Mouse (Mus musculus) embryonic facial prominence, embryonic 13.5 days (tissue): Measurements from ENCODE around the gene Ttc8. TPM values are rescaled to one million over a fixed set of nuclear protein-coding genes. Genes with fewer than 3 reads are reported as not detected.
"Not testable (repeated sequence)": the region's sequence is repeated elsewhere in the genome, so short reads cannot be mapped to it uniquely, and the experiment has no call there.

Experiments used
- ATAC-seq: fragments of 200-750 bp; cut with Nextera tagmentation; 2 replicates; pipeline ENCODE4 v1.8.0; 2017; ENCODE audit warnings: low read depth; ENCODE audit not compliant: insufficient number of reproducible peaks, insufficient read depth, low FRiP score, low TSS enrichment
- H3K27ac ChIP-seq: fragments of 300-500 bp; sonication (generic); 2 replicates; pipeline ENCODE4 v1.5.1; 2015; ENCODE audit warnings: moderate library complexity, mild to moderate bottlenecking, inconsistent platforms
- H3K27me3 ChIP-seq: fragments of 300-500 bp; sonication (generic); 2 replicates; pipeline ENCODE4 v1.6.1; 2015; ENCODE audit warnings: mild to moderate bottlenecking, inconsistent platforms
- H3K36me3 ChIP-seq: fragments of 300-500 bp; sonication (generic); 2 replicates; pipeline ENCODE4 v1.6.1; 2015; ENCODE audit warnings: mild to moderate bottlenecking, inconsistent platforms
- H3K4me1 ChIP-seq: fragments of 300-500 bp; sonication (generic); 2 replicates; pipeline ENCODE4 v1.6.1; 2015; ENCODE audit warnings: inconsistent platforms
- H3K4me2 ChIP-seq: fragments of 300-500 bp; sonication (generic); 2 replicates; pipeline ENCODE4 v1.6.1; 2015; ENCODE audit warnings: moderate library complexity, mild to moderate bottlenecking, inconsistent platforms
- H3K4me3 ChIP-seq: fragments of 300-500 bp; sonication (generic); 2 replicates; pipeline ENCODE4 v1.5.1; 2015; ENCODE audit warnings: mild to moderate bottlenecking, inconsistent platforms
- H3K9ac ChIP-seq: fragments of 300-500 bp; sonication (generic); 2 replicates; pipeline ENCODE4 v1.6.1; 2015; ENCODE audit warnings: mild to moderate bottlenecking, inconsistent platforms
- H3K9me3 ChIP-seq: fragments of 300-500 bp; sonication (generic); 2 replicates; pipeline ENCODE4 v1.6.1; 2016; ENCODE audit warnings: inconsistent platforms
- WGBS: fragments of 180-500 bp; shearing (Covaris S2); methylation state at CpG from one replicate; pipeline ENCODE4 v1.1.7; 2015; ENCODE audit warnings: mixed read lengths; 5-methylcytosine and 5-hydroxymethylcytosine counted together
- polyA plus RNA-seq: library from polyadenylated mRNA; unstranded; fragments of >200 nt; fragmentation: Nextera tagmentation; extraction: Ambion mirVana; gene quantifications from 2 replicates; pipeline ENCODE4 v1.2.1, GENCODE M21; 2015

The Ttc8 gene
- polyA plus RNA-seq, 1 experiment from 2014 or later, result 37.6 TPM

DNA sequence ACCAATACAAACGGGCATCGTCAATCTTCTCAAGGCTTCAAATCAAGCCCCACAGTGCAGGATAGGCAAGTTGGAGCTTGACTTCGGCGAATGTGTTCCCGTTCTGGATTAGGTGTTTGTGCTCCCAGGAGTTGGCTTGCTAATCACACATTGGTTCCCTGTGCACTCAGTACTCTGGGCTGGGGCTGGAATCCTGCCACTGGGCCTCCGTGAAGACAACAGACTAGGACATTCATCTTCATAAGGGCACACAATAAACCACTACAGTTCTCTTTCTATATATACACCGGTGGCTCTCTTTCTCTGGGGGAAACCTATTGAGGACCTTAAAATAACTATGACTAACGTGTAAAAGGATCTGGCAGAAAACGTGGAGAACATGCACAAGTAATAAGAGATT lies 10.3 kb upstream of the Ttc8 start:
- Histone ChIP-seq H3K4me3 (no peak overlapping the region), H3K4me2 (no peak overlapping the region), H3K27ac (no peak overlapping the region), H3K9me3 (no peaks in the 10 kb centered on the region), H3K9ac (no peak overlapping the region), H3K36me3 (no peaks in the 10 kb centered on the region), H3K4me1 (no peaks in the 10 kb centered on the region), H3K27me3 (no peaks in the 10 kb centered on the region)
- ATAC-seq, result no peak
- 70% methylated on average over 9 of the region's 9 CpGs for WGBS

DNA sequence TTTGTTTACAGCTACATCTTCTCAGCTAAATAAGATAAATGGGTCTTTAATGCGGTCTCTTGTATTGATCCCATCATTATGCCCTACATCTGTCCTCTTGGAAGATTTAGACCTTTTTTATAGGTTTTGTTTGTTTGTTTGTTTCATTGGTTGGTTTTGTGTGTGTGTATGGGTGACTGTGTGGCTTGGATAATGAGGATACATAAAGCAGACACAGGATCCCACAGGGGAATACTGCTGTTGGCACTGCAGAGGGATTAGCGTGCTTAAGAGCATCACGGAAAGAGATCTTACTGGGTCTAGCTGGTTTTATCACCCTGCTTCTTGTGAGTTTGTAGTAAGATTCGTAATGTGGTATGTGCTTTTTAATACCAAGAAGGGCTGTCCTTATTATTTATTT lies 10.8 kb downstream of the Ttc8 start:
- 86% methylated on average over 4 of the region's 4 CpGs for WGBS
- Histone ChIP-seq H3K4me3 (no peak overlapping the region), H3K4me2 (no peak overlapping the region), H3K4me1 (no peaks in the 10 kb centered on the region), H3K36me3 (no peaks in the 10 kb centered on the region), H3K9me3 (no peaks in the 10 kb centered on the region), H3K27me3 (no peaks in the 10 kb centered on the region), H3K27ac (no peak overlapping the region), H3K9ac (no peak overlapping the region)
- ATAC-seq, result no peak

- WGBS, result 75% methylated on average over 4 of the region's 4 CpGs
- no peaks in the 10 kb centered on the region for H3K27me3 ChIP-seq
- no peaks in the 10 kb centered on the region for H3K36me3 ChIP-seq
- no peak overlapping the region for H3K4me2 ChIP-seq
- no peak overlapping the region for H3K9ac ChIP-seq
- no peak overlapping the region for H3K27ac ChIP-seq
- ATAC-seq, result no peak
- H3K9me3 ChIP-seq, result no peaks in the 10 kb centered on the region
- H3K4me3 ChIP-seq, result no peak overlapping the region
- no peaks in the 10 kb centered on the region for H3K4me1 ChIP-seq
These were observed 12.1 kb downstream of the Ttc8 start for GRCm38 (mm10) chr12:98932441-98932840.

GRCm38 (mm10) chr12:98932856-98933255 lies 12.5 kb downstream of the Ttc8 start:
- Histone ChIP-seq H3K27me3 (no peaks in the 10 kb centered on the region), H3K4me3 (no peak overlapping the region), H3K36me3 (no peaks in the 10 kb centered on the region), H3K4me2 (no peak overlapping the region), H3K4me1 (no peaks in the 10 kb centered on the region), H3K9ac (no peak overlapping the region), H3K9me3 (no peaks in the 10 kb centered on the region), H3K27ac (no peak overlapping the region)
- ATAC-seq, result no peak
- 95% methylated on average over 1 of the region's 1 CpGs for WGBS

DNA sequence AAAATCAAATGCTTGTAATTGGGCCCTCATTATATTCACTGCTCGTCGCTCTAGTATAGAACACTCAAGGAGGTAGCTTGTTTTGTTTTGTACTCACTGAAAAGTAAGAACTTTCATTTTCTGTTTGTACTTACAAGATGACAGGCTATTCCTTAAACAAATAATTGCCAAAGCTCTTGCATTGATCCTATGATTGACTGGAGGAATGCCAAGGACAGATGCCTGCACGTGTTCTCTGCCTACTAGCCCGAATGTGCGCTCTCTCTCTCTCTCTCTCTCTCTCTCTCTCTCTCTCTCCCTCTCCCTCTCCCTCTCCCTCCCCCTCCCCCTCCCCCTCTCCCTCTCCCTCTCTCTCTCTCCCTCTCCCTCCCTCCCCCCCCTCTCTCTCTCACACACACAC lies 30.9 kb downstream of the Ttc8 start:
- not testable (repeated sequence) for H3K36me3 ChIP-seq

GRCm38 (mm10) chr12:98956951-98957350 lies 36.6 kb downstream of the Ttc8 start:
- Histone ChIP-seq H3K27me3 (no peaks in the 10 kb centered on the region), H3K4me2 (no peak overlapping the region), H3K27ac (no peak overlapping the region), H3K9me3 (no peaks in the 10 kb centered on the region), H3K4me1 (no peaks in the 10 kb centered on the region), H3K4me3 (no peak overlapping the region), H3K9ac (no peak overlapping the region), H3K36me3 (0 out of 2 replicates have a peak, but pooled peaks cover under 1% of the 10 kb centered on the region)
- ATAC-seq, result no peak
- WGBS, result 70% methylated on average over 2 of the region's 2 CpGs

More for the DNA sequence above, 30.9 kb downstream of the Ttc8 start:
- not testable (repeated sequence) for H3K27ac ChIP-seq, ATAC-seq, H3K4me2 ChIP-seq, H3K4me3 ChIP-seq, H3K9ac ChIP-seq, H3K9me3 ChIP-seq, H3K4me1 ChIP-seq, H3K27me3 ChIP-seq
- 66% methylated on average over 5 of the region's 5 CpGs for WGBS

DNA sequence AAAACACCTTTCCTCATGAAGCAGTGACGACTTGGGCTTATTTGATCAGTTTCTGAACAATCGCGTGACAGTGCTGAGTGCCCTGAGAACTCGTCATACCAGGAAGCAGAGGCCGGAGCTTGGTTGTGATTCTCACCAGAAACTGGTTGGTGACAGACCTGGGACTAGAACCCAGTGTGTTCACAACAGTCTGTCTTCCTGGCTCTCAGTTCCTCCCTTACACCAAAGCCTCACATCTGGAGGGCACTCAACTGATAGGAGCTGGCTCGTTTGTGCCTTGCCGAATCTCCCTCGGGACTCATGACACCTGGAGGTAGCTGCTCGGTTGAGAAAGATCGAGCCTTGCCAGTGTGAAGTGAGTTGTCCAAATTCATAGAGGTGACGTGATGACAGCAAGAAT lies 37.1 kb downstream of the Ttc8 start:
- Histone ChIP-seq H3K27ac (no peak overlapping the region), H3K4me2 (no peak overlapping the region), H3K4me3 (no peak overlapping the region), H3K27me3 (no peaks in the 10 kb centered on the region), H3K9me3 (no peaks in the 10 kb centered on the region), H3K4me1 (no peaks in the 10 kb centered on the region), H3K9ac (no peak overlapping the region), H3K36me3 (0 out of 2 replicates have a peak, but pooled peaks cover 6% of the 10 kb centered on the region)
- no peak for ATAC-seq
- 81% methylated on average over 11 of the region's 11 CpGs for WGBS

GRCm38 (mm10) chr12:98961008-98961407 lies 40.6 kb downstream of the Ttc8 start:
- H3K4me3 ChIP-seq, result no peak overlapping the region
- H3K36me3 ChIP-seq, result 0 out of 2 replicates have a peak, but pooled peaks cover 10% of the 10 kb centered on the region
- H3K4me1 ChIP-seq, result no peaks in the 10 kb centered on the region
- WGBS, result 68% methylated on average over 7 of the region's 7 CpGs
- no peak overlapping the region for H3K4me2 ChIP-seq
- no peaks in the 10 kb centered on the region for H3K27me3 ChIP-seq
- H3K9ac ChIP-seq, result no peak overlapping the region
- no peak for ATAC-seq
- no peaks in the 10 kb centered on the region for H3K9me3 ChIP-seq
- H3K27ac ChIP-seq, result no peak overlapping the region

DNA sequence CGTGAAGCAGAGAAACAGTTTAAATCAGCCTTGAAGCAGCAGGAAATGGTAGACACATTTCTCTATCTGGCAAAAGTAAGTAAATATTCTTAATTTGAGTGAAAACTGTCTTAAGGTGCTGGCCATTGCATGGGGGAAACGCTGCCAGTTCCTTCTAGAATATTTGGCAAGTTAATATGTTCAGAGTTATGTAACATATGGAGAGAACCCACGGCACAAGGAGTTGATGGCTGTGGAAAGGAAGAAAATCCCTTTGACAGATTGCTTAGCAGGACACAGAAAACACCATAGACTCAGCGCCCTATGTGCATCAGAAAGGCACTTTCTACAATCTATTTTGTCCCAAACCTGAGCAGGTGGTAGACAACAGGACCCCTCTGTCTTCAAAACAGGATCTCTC lies 41.0 kb downstream of the Ttc8 start:
- no peaks in the 10 kb centered on the region for H3K27me3 ChIP-seq
- H3K36me3 ChIP-seq, result 0 out of 2 replicates have a peak, but pooled peaks cover 12% of the 10 kb centered on the region
- no peak overlapping the region for H3K4me3 ChIP-seq
- no peak for ATAC-seq
- 81% methylated on average over 4 of the region's 4 CpGs for WGBS
- no peaks in the 10 kb centered on the region for H3K4me1 ChIP-seq
- no peak overlapping the region for H3K9ac ChIP-seq
- H3K27ac ChIP-seq, result no peak overlapping the region
- H3K4me2 ChIP-seq, result no peak overlapping the region
- no peaks in the 10 kb centered on the region for H3K9me3 ChIP-seq

- WGBS, result 85% methylated on average over 4 of the region's 4 CpGs
- no peak for ATAC-seq
- Histone ChIP-seq H3K27ac (no peak overlapping the region), H3K9me3 (no peaks in the 10 kb centered on the region), H3K36me3 (0 out of 2 replicates have a peak, but pooled peaks cover 12% of the 10 kb centered on the region), H3K27me3 (no peaks in the 10 kb centered on the region), H3K4me2 (no peak overlapping the region), H3K4me3 (no peak overlapping the region), H3K9ac (no peak overlapping the region), H3K4me1 (no peaks in the 10 kb centered on the region)
These were observed 45.2 kb downstream of the Ttc8 start for GRCm38 (mm10) chr12:98965441-98966135.

DNA sequence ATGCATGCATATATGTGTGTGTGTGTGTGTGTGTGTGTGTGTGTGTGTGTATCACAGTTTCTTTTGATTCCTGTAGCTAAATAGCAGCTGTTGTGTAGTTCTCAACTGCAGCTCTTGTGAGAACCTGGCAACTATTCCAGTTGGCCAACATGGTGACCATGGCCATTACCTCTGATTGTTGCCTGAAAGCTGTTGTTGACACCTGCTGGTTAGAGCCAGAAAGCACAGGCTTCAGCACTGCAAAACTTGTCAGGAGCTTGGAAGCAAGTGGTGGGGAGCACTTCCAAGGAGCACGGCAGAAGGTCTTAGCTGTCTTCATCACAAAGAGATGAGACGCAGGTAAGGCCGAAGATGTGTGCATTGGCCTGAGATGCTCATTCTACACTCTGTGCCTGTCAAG lies 51.9 kb downstream of the Ttc8 start:
- Histone ChIP-seq H3K36me3 (peaks cover 12% of the 10 kb centered on the region), H3K4me1 (no peaks in the 10 kb centered on the region), H3K4me2 (no peak overlapping the region), H3K9me3 (no peaks in the 10 kb centered on the region), H3K4me3 (no peak overlapping the region), H3K27me3 (no peaks in the 10 kb centered on the region), H3K9ac (no peak overlapping the region), H3K27ac (no peak overlapping the region)
- ATAC-seq, result no peak
- 97% methylated on average over 3 of the region's 3 CpGs for WGBS

DNA sequence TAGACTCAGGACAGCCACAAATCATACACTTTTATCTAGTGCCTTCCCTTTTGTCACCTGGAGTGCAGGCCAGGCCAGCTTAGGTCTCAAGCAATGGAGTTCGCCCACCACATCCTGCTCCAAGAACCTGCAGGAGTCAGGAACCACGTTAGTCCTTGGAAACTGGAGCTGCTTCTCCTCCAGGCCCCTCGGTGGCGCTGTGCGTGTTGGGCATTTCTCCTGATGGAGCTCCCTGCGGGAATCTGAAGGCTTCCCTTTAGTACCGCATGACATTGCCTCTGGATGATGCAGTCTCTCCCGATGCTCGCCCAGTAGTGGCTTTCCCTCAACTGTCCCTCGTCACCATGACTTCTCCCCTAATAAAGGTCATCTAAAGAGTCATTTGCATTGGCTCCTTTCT lies 53.1 kb downstream of the Ttc8 start:
- WGBS, result 84% methylated on average over 10 of the region's 10 CpGs
- no peak overlapping the region for H3K9ac ChIP-seq
- no peaks in the 10 kb centered on the region for H3K4me1 ChIP-seq
- peaks cover 23% of the 10 kb centered on the region for H3K36me3 ChIP-seq
- ATAC-seq, result no peak
- H3K9me3 ChIP-seq, result no peaks in the 10 kb centered on the region
- H3K4me3 ChIP-seq, result no peak overlapping the region
- H3K27me3 ChIP-seq, result no peaks in the 10 kb centered on the region
- no peak overlapping the region for H3K4me2 ChIP-seq
- no peak overlapping the region for H3K27ac ChIP-seq
